Mouse (Mus musculus) left cerebral cortex, postnatal 36 days (tissue): ENCODE measurements around the gene Mrps17. TPM values are rescaled to one million over a fixed set of nuclear protein-coding genes. Genes with fewer than 3 reads are reported as not detected.

Experiments
- DNase-seq, 2 experiments: peaks; one replicate each; pipeline ENCODE4 v3.0.0; 2021 to 2022; ENCODE audit warnings: low spot score in 2 of 2, mixed read lengths in 1 of 2
- intact Hi-C: fragments of 180-260 bp; cut with DNase I; formaldehyde crosslinking; loops from one replicate; pipeline ENCODE4 v1.15.1; 2025
- total RNA-seq, 2 experiments: library from RNA; stranded (reverse); gene quantifications; 2 replicates each; pipeline ENCODE4 v1.2.3; 2021

Gene Mrps17
- total RNA-seq, 2 experiments from 2014 or later, result 73.6 to 77.1 TPM

- DNase-seq, result no peak
- intact Hi-C loops, result no loop called here
Measured at GRCm38 (mm10) chr5:129730344-129730743, 15.0 kb downstream of the Mrps17 start.

- intact Hi-C loops, result no loop called here
- no peak for DNase-seq
Measured at GRCm38 (mm10) chr5:129731021-129731420, 15.7 kb downstream of the Mrps17 start.

- intact Hi-C loops, result no loop called here
- no peak for DNase-seq
Measured at GRCm38 (mm10) chr5:129740976-129741375, 25.7 kb downstream of the Mrps17 start.

GRCm38 (mm10) chr5:129742903-129743488 is 27.7 kb downstream of the Mrps17 start:
- no peak for DNase-seq
- intact Hi-C loops, result no loop called here

- intact Hi-C loops, result no loop called here
- DNase-seq, result no peak
Measured at GRCm38 (mm10) chr5:129744050-129744449, 28.8 kb downstream of the Mrps17 start.

GRCm38 (mm10) chr5:129756886-129757285 is 41.6 kb downstream of the Mrps17 start:
- no peak for DNase-seq
- intact Hi-C loops, result no loop called here

GRCm38 (mm10) chr5:129759929-129760480 is 44.7 kb downstream of the Mrps17 start:
- no peak for DNase-seq
- intact Hi-C loops, result no loop called here

- peak; percentile 26 to 44 for DNase-seq
- intact Hi-C loops, result no loop called here
Measured at GRCm38 (mm10) chr5:129761865-129762540, 46.7 kb downstream of the Mrps17 start.

- intact Hi-C loops, result no loop called here
- no peak for DNase-seq
Measured at GRCm38 (mm10) chr5:129770443-129771355, 55.4 kb downstream of the Mrps17 start.

Other genes starting within 250 kb of the Mrps17 start
- 100 to 1,000 TPM in 1 of 2 experiments, 10 to 100 TPM in 1; 69.5 to 115 TPM for gene Sfswap, start 214.3 kb upstream of the Mrps17 start, total RNA-seq
- 100 to 1,000 TPM; 112 to 116 TPM for gene Mmp17, start 131.3 kb upstream of the Mrps17 start, total RNA-seq
- 1 to 10 TPM; 6.4 to 8.2 TPM for gene Zfp11, start 45.4 kb upstream of the Mrps17 start, total RNA-seq
- not detected for gene Sept14, start 7.0 kb upstream of the Mrps17 start, total RNA-seq
- gene Nipsnap2, start 9.6 kb downstream of the Mrps17 start, total RNA-seq, result 10 to 100 TPM; 78.8 to 80.8 TPM
- gene Psph, start 72.0 kb downstream of the Mrps17 start, total RNA-seq, result 10 to 100 TPM; 21.6 to 23.2 TPM
- gene Sumf2, start 131.5 kb downstream of the Mrps17 start, total RNA-seq, result 10 to 100 TPM; 17.3 to 22.5 TPM
- 100 to 1,000 TPM; 406 to 444 TPM for gene Chchd2, start 172.0 kb downstream of the Mrps17 start, total RNA-seq
- gene Zbed5, start 180.2 kb downstream of the Mrps17 start, total RNA-seq, result 1 to 10 TPM; 5.1 to 5.6 TPM
- gene Phkg1, start 183.1 kb downstream of the Mrps17 start, total RNA-seq, result 10 to 100 TPM; 13.8 to 16.3 TPM
- gene Nupr1l, start 193.0 kb downstream of the Mrps17 start, total RNA-seq, result 1 to 10 TPM; 1.1 to 3.8 TPM
- gene Vkorc1l1, start 226.5 kb downstream of the Mrps17 start, total RNA-seq, result 10 to 100 TPM; 45.5 to 45.8 TPM